Mouse (Mus musculus) bone marrow macrophage, adult 2 months (primary cell): Measurements from ENCODE around the gene Prm2. TPM values are rescaled to one million over a fixed set of nuclear protein-coding genes. Genes with fewer than 3 reads are reported as not detected.

Experiments used
- H3K27ac ChIP-seq: 2 replicates; pipeline ENCODE4 v1.5.1; 2012; ENCODE audit warnings: low read depth, low read length; ENCODE audit not compliant: insufficient read depth
- H3K4me1 ChIP-seq: 2 replicates; pipeline ENCODE4 v1.6.1; 2012; ENCODE audit warnings: low read length; ENCODE audit not compliant: control insufficient read depth, insufficient read depth
- H3K4me3 ChIP-seq: 2 replicates; pipeline ENCODE4 v1.5.1; 2012; ENCODE audit warnings: mild to moderate bottlenecking, low read length, moderate library complexity; ENCODE audit not compliant: insufficient read depth
- CTCF ChIP-seq: IDR thresholded peaks from 2 replicates; pipeline ENCODE4 v1.5.1; 2012; ENCODE audit warnings: low read depth, mild to moderate bottlenecking, low read length, moderate library complexity
- POLR2A ChIP-seq: IDR thresholded peaks from 2 replicates; pipeline ENCODE4 v1.6.1; 2012; ENCODE audit warnings: mild to moderate bottlenecking, low read depth, low read length, borderline replicate concordance
- polyA plus RNA-seq: library from polyadenylated mRNA; stranded (reverse); fragments of >200 nt; gene quantifications from 2 replicates; pipeline ENCODE4 v1.2.4, GENCODE M21; 2012; ENCODE audit not compliant: missing spikeins, insufficient read depth, insufficient read length

Prm2 gene
- polyA plus RNA-seq, 1 experiment, result not detected

DNA sequence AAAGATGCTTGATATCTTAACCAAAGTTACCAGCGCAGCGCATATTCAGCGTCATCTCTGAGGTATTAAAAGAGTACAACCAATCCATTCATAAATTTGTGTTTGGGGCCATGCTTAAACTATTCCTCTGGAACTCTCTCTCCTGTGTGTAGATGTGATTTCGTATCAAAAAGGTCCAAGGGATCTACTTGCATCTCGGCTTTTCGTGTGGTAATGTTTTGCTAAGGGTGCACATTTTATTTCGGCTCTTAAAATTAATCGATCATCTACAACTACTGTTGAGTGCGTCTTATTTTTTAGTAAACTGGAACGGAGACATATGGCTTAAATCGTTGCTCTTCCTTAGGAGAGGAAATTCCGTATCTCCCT lies 38.6 kb upstream of the Prm2 start:
- no peak for TF ChIP-seq POLR2A
- TF ChIP-seq CTCF, result no peak
- Histone ChIP-seq H3K27ac (no peak overlapping the region), H3K4me3 (peak overlapping the region; percentile 65), H3K4me1 (peaks cover 16% of the 10 kb centered on the region)

- H3K4me3 ChIP-seq, result no peak overlapping the region
- TF ChIP-seq POLR2A (no peak), CTCF (no peak)
- no peak overlapping the region for H3K27ac ChIP-seq
- H3K4me1 ChIP-seq, result no peaks in the 10 kb centered on the region
Measured at GRCm38 (mm10) chr16:10828461-10828805, 32.5 kb upstream of the Prm2 start.

DNA sequence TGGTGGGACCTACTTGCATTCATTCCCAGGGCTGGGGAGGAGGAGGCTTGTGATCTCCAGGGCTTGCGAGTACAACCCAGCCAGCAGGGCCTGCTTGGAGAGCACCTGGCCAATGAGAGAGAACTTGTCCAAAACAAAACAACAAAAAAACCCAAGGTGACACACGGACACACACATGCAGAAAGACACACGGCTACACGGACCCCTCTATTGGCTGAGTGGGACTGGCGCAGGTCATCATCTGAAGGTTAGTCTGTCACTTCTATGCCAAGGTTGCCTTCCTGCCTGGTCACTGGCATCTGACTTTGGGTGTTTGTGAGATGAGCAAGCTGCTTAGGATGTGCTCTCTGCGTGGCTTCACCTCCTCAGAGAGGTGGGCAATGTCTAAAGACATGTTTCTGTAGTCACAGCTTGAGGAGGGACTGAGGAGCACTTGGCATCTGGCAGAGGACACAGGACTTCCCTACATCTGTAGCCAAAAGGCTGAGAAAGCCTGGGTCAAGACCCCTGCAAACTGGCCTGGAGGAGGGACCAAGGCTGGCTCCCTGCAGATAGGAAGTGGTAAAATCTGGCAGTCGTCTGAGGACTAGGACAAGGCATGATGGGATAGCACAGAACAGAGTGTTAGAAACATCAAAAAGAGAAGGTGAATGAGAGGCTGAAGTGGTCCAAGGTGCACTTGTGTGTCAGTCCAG lies 32.0 kb upstream of the Prm2 start:
- Histone ChIP-seq H3K4me1 (no peaks in the 10 kb centered on the region), H3K4me3 (no peak overlapping the region), H3K27ac (no peak overlapping the region)
- no peak for TF ChIP-seq CTCF
- no peak for TF ChIP-seq POLR2A

GRCm38 (mm10) chr16:10827269-10827668 lies 31.3 kb upstream of the Prm2 start:
- Histone ChIP-seq H3K4me3 (no peak overlapping the region), H3K4me1 (no peaks in the 10 kb centered on the region), H3K27ac (no peak overlapping the region)
- no peak for TF ChIP-seq POLR2A
- TF ChIP-seq CTCF, result no peak

DNA sequence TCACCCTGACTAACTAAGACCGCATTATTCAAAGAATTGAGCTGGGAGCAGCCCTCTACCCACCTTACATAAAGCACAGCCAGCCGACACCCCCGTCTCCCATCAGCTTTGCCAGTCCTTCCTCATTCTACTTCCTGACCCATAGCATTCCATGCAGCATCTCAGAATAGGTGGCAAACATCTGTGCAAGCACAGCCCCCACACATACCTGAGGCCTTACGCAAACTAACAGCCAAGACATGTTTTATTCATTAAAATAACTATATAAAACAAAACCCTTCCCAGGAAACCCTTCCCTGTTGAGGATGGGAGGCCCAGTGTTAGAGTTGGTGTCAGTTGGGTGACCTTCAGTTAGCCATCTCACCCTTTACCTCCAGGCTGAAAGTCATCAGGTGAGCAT lies 29.9 kb upstream of the Prm2 start:
- H3K4me1 ChIP-seq, result no peaks in the 10 kb centered on the region
- TF ChIP-seq POLR2A (no peak), CTCF (no peak)
- H3K4me3 ChIP-seq, result no peak overlapping the region
- H3K27ac ChIP-seq, result no peak overlapping the region

GRCm38 (mm10) chr16:10824536-10824935 lies 28.6 kb upstream of the Prm2 start:
- H3K4me1 ChIP-seq, result no peaks in the 10 kb centered on the region
- TF ChIP-seq CTCF (no peak), POLR2A (no peak)
- no peak overlapping the region for H3K4me3 ChIP-seq
- no peak overlapping the region for H3K27ac ChIP-seq

GRCm38 (mm10) chr16:10821387-10821786 lies 25.5 kb upstream of the Prm2 start:
- no peaks in the 10 kb centered on the region for H3K4me1 ChIP-seq
- TF ChIP-seq CTCF (no peak), POLR2A (no peak)
- H3K4me3 ChIP-seq, result no peak overlapping the region
- H3K27ac ChIP-seq, result no peak overlapping the region

- no peak for TF ChIP-seq CTCF
- Histone ChIP-seq H3K27ac (no peak overlapping the region), H3K4me3 (no peak overlapping the region), H3K4me1 (no peaks in the 10 kb centered on the region)
Measured at GRCm38 (mm10) chr16:10819966-10820365, 24.0 kb upstream of the Prm2 start.

DNA sequence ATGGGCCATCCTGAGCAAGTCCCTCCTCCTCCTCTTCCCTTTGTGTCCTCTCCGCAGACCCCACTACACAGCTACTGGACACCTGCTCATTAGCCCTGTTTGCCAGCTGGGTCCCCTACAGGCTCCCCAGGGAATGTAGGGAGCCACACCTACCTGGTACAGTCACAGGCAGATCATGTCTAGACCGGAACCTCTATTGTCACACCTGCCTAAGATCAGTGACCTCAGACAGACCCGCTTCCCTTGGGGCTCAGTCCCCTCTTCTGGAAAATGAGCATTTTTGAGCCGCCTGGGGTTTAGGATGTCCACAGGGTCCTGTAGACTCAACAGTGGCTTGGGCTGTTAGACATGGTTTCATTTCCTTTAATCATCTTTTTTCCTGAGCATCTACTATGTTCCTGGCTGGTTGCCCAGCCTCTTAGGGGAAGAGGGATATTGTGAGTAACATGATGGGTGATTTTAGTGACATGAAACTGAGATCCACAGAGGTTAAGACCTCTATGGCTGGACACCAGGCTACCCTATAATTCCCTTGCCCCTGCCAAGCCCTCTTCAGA lies 22.7 kb upstream of the Prm2 start:
- no peaks in the 10 kb centered on the region for H3K4me1 ChIP-seq

GRCm38 (mm10) chr16:10814864-10815263 lies 18.9 kb upstream of the Prm2 start:
- H3K4me1 ChIP-seq, result no peaks in the 10 kb centered on the region
- H3K4me3 ChIP-seq, result no peak overlapping the region
- no peak overlapping the region for H3K27ac ChIP-seq
- TF ChIP-seq CTCF, result no peak
- no peak for TF ChIP-seq POLR2A

More for the DNA sequence above, 22.7 kb upstream of the Prm2 start:
- no peak for TF ChIP-seq CTCF
- TF ChIP-seq POLR2A, result no peak
- Histone ChIP-seq H3K27ac (no peak overlapping the region), H3K4me3 (no peak overlapping the region)
